Comparison of ENCODE assay signal across 7 mouse cellular contexts in genomic region chr19:7484076-7484475, GRCm38 (mm10). TPM values are rescaled to one million over a fixed set of nuclear protein-coding genes. Genes with fewer than 3 reads are reported as not detected.
DNase-seq lines count a peak whose midpoint lies in the region; ATAC-seq lines count a peak whose summit lies in the region.

No protein-coding gene starts in this region.

- no peak for DNase-seq in lung, postnatal 10 days
- DNase-seq in embryonic facial prominence, embryonic 10.5 days (ENCODE audit: low spot score): no peak
- no peak for DNase-seq in adrenal gland, postnatal 14 days

- peak overlapping the region; percentile 61 for H3K4me2 ChIP-seq in lung, embryonic 15.5 days
- peak overlapping the region; percentile 78; the same call in 1 of the 2 replicates for H3K4me2 ChIP-seq in intestine, embryonic 15.5 days (replicated peaks)
- H3K4me2 ChIP-seq in midbrain, embryonic 12.5 days (replicated peaks): peak overlapping the region; percentile 67

- no peak overlapping the region for H3K27ac ChIP-seq in lung, embryonic 15.5 days
- 0 out of 2 replicates have a peak overlapping the region, but pooled peaks have one; percentile 95 for H3K27ac ChIP-seq in embryonic facial prominence, embryonic 10.5 days (replicated peaks)
- no peak overlapping the region for H3K27ac ChIP-seq in intestine, embryonic 15.5 days
- peak overlapping the region; percentile 100 for H3K27ac ChIP-seq in midbrain, embryonic 12.5 days (replicated peaks)

- peaks cover 12% of the 10 kb centered on the region for H3K4me1 ChIP-seq in lung, embryonic 15.5 days
- H3K4me1 ChIP-seq in embryonic facial prominence, embryonic 10.5 days: peaks cover 22% of the 10 kb centered on the region
- H3K4me1 ChIP-seq in intestine, embryonic 15.5 days (replicated peaks): peaks cover 8% of the 10 kb centered on the region
- H3K4me1 ChIP-seq in midbrain, embryonic 12.5 days: peaks cover 18% of the 10 kb centered on the region

- no peak for ATAC-seq in lung, embryonic 15.5 days (ENCODE audit: borderline replicate concordance, extremely low read depth, low FRiP score, low TSS enrichment)
- no peak for ATAC-seq in intestine, embryonic 15.5 days
- ATAC-seq in midbrain, embryonic 12.5 days (ENCODE audit: low FRiP score, low read depth): no peak
- ATAC-seq in frontal cortex, adult (ENCODE audit: low TSS enrichment): no peak

- no peak overlapping the region for H3K4me3 ChIP-seq in lung, embryonic 15.5 days
- H3K4me3 ChIP-seq in embryonic facial prominence, embryonic 10.5 days: no peak overlapping the region; the same call in 1 of the 2 replicates
- H3K4me3 ChIP-seq in intestine, embryonic 15.5 days (replicated peaks): no peak overlapping the region
- peak overlapping the region; percentile 98; the same call in 1 of the 2 replicates for H3K4me3 ChIP-seq in midbrain, embryonic 12.5 days

- H3K27me3 ChIP-seq in lung, embryonic 15.5 days: no peaks in the 10 kb centered on the region
- H3K27me3 ChIP-seq in embryonic facial prominence, embryonic 10.5 days (replicated peaks; ENCODE audit: low read depth, poor library complexity, severe bottlenecking): no peaks in the 10 kb centered on the region
- H3K27me3 ChIP-seq in intestine, embryonic 15.5 days (replicated peaks): no peaks in the 10 kb centered on the region
- no peaks in the 10 kb centered on the region for H3K27me3 ChIP-seq in midbrain, embryonic 12.5 days

- H3K9me3 ChIP-seq in lung, embryonic 15.5 days: no peaks in the 10 kb centered on the region
- no peaks in the 10 kb centered on the region for H3K9me3 ChIP-seq in embryonic facial prominence, embryonic 10.5 days
- no peaks in the 10 kb centered on the region for H3K9me3 ChIP-seq in intestine, embryonic 15.5 days
- no peaks in the 10 kb centered on the region for H3K9me3 ChIP-seq in midbrain, embryonic 12.5 days

- H3K9ac ChIP-seq in lung, embryonic 15.5 days: no peak overlapping the region
- no peak overlapping the region for H3K9ac ChIP-seq in intestine, embryonic 15.5 days
- H3K9ac ChIP-seq in midbrain, embryonic 12.5 days (replicated peaks): peak overlapping the region; percentile 49; the same call in 1 of the 2 replicates

- no peaks in the 10 kb centered on the region for H3K36me3 ChIP-seq in lung, embryonic 15.5 days
- H3K36me3 ChIP-seq in embryonic facial prominence, embryonic 10.5 days (replicated peaks): peaks cover 4% of the 10 kb centered on the region; the same call in 1 of the 2 replicates
- no peaks in the 10 kb centered on the region for H3K36me3 ChIP-seq in intestine, embryonic 15.5 days
- H3K36me3 ChIP-seq in midbrain, embryonic 12.5 days: no peaks in the 10 kb centered on the region

- WGBS in lung, embryonic 15.5 days: 51% methylated on average over 5 of the region's 5 CpGs
- WGBS in embryonic facial prominence, embryonic 10.5 days: 75% methylated on average over 5 of the region's 5 CpGs
- 60% methylated on average over 5 of the region's 5 CpGs for WGBS in intestine, embryonic 15.5 days
- 72% methylated on average over 5 of the region's 5 CpGs for WGBS in midbrain, embryonic 12.5 days

RNA-seq across cellular contexts. Expression of gene Rtn3, which starts 1.0 kb away (rescaled TPM):
- polyA plus RNA-seq in lung, embryonic 15.5 days (2015; fragmentation: Nextera tagmentation; extraction: Ambion mirVana): 132 and 138 TPM in 2 replicates
- 145 and 153 TPM in 2 replicates for polyA plus RNA-seq in embryonic facial prominence, embryonic 10.5 days (2016; fragmentation: Nextera tagmentation; extraction: Ambion mirVana)
- 140 and 143 TPM in 2 replicates for polyA plus RNA-seq in intestine, embryonic 15.5 days (2015; fragmentation: Nextera tagmentation; extraction: Ambion mirVana)
- 481 and 529 TPM in 2 replicates for polyA plus RNA-seq in midbrain, embryonic 12.5 days (2016; fragmentation: Nextera tagmentation; extraction: Ambion mirVana)
- total RNA-seq in adrenal gland, postnatal 14 days (2021): 127 and 134 TPM in 2 replicates

RNA-seq across cellular contexts. Expression of gene Atl3, which starts 9.8 kb away (rescaled TPM):
- 19.7 and 21.2 TPM in 2 replicates for polyA plus RNA-seq in lung, embryonic 15.5 days (2015; fragmentation: Nextera tagmentation; extraction: Ambion mirVana)
- polyA plus RNA-seq in embryonic facial prominence, embryonic 10.5 days (2016; fragmentation: Nextera tagmentation; extraction: Ambion mirVana): 6.4 and 8.5 TPM in 2 replicates
- polyA plus RNA-seq in intestine, embryonic 15.5 days (2015; fragmentation: Nextera tagmentation; extraction: Ambion mirVana): 10.9 and 11.6 TPM in 2 replicates
- polyA plus RNA-seq in midbrain, embryonic 12.5 days (2016; fragmentation: Nextera tagmentation; extraction: Ambion mirVana): 7.5 and 7.6 TPM in 2 replicates
- total RNA-seq in adrenal gland, postnatal 14 days (2021): 95.0 and 101 TPM in 2 replicates

Comparison
In these comparisons a context has a peak if more than half of its experiments do, and no peak if none do; other contexts are left out.
1. H3K27ac ChIP-seq: peak in embryonic facial prominence, embryonic 10.5 days (single experiment) and midbrain, embryonic 12.5 days (single experiment); none in lung, embryonic 15.5 days (single experiment) and intestine, embryonic 15.5 days (single experiment).
2. Peak in every context shown above with its lines, with median percentiles within 50 percentile points of each other: H3K4me2 ChIP-seq.